Mouse (Mus musculus) lung, postnatal 0 days (tissue): ENCODE measurements around the gene Map3k1.

Experiments used
- CTCF ChIP-seq: IDR thresholded peaks from 2 replicates; pipeline ENCODE4 v1.5.1; 2016; ENCODE audit warnings: antibody characterized with exemption, mild to moderate bottlenecking
- EP300 ChIP-seq: IDR thresholded peaks from 2 replicates; pipeline ENCODE4 v1.6.1; 2016; ENCODE audit warnings: antibody characterized with exemption, mild to moderate bottlenecking, control low read depth

DNA sequence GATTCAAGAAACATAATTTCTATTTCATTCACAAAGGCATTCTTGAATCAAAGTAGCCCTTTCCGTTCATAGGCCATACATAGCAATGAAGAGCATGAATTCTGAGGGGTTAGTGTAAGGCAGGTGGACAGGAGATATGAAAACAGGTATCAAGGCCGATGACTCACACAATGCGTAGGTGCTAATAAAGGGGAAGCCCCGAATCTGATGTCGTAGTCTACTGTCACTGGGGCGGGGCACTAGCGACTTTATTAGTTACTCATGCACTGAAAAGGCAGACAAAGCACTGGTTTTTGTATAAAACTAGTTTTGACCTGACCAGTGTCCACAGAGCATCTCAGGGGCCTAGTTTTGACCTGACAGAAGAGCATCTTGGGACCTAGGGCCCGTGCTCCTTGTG, 36.7 kb downstream of the Map3k1 start:
- no peak for TF ChIP-seq CTCF
- TF ChIP-seq EP300, result no peak
